Mouse (Mus musculus): ENCODE measurements around the gene Ccr6. TPM values are rescaled to one million over a fixed set of nuclear protein-coding genes. Genes with fewer than 3 reads are reported as not detected.

The Ccr6 gene
- total RNA-seq (2023): not detected

DNA sequence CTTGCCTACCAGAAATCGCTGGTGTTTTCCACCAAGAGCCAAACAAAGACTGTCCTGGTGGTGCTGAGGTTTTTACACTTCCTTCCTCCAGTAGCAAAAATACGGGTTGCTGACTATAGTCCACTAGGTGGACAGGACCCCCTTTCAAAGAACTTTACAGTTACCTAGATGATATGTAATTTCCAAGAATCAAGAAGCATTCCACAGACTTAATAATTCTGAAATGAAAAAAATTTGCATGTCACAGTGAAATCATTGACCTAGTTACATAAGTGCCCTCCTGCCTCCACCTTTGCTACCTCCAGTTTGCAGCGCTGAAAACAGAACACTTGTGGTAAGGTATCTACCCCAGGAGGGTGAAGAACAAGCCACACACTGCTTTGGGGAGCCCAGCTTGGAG, at the start of gene Ccr6:
Ccr6 (plus strand) TSS at position 301 of the 400 bp plus-strand sequence.

DNA sequence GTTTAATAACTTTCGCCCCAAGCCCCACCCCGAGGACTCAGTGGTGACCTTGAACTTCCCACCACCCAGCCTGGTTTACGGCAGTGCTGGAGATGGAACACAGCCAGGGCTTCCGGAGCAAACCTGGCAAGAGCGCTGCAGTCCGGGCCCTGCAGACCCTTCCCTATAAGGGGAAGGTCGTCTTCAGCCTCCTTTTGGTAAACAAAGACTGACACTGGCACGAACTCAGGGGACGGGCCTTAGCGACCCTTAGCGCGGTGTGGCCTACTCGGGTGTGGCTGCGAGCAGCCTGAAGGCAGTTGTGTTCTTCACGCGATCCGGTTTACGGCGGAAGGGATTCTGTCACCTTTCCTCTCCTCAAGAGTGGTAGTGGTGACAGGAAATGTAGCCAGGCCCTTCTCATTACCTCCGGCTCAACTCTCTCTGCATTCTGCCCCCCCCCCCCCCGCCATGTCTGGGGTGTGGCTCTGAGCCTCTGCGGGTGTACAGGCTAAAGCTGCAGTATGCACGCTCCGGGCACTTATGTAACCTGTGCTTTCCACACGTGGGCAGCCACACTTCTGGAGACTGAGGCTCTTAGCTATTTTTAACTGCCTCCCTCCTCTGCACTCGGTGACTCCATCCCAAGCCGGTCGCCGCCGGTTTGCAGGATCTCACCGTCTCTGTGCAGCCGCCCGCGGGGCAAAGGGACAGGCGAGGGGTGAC, 47.1 kb downstream of the Ccr6 start, which contains the start of gene Mpc1:
Mpc1 (plus strand) TSS at position 84 of the 705 bp plus-strand sequence.

Other genes starting within 250 kb of the Ccr6 start
- under 1 TPM; 0.73 to 0.75 TPM for gene Gm49673, start 88.3 kb upstream of the Ccr6 start, total RNA-seq (2023)
- gene Rnaset2a, start 87.9 kb upstream of the Ccr6 start, total RNA-seq (2023): 10 to 100 TPM; 26.8 to 29.4 TPM
- 10 to 100 TPM; 13.7 to 19.9 TPM for gene Fgfr1op, start 70.5 kb upstream of the Ccr6 start, total RNA-seq (2023)
- 10 to 100 TPM; 60.7 to 61.5 TPM for gene Mpc1, start 46.9 kb downstream of the Ccr6 start, total RNA-seq (2023)
- gene Sft2d1, start 75.1 kb downstream of the Ccr6 start, total RNA-seq (2023): 100 to 1,000 TPM in 1 of 2 experiments, 10 to 100 TPM in 1; 96.0 to 112 TPM
- under 1 TPM; 0.29 to 0.42 TPM for gene Prr18, start 101.4 kb downstream of the Ccr6 start, total RNA-seq (2023)
- gene T2, start 119.9 kb downstream of the Ccr6 start, total RNA-seq (2023): not detected
- not detected for gene T, start 198.4 kb downstream of the Ccr6 start, total RNA-seq (2023)